Mouse (Mus musculus) heart, postnatal 0 days (tissue): ENCODE measurements around the gene Srpk1. TPM values are rescaled to one million over a fixed set of nuclear protein-coding genes. Genes with fewer than 3 reads are reported as not detected.

Experiments
- ATAC-seq: fragments of 200-750 bp; cut with Nextera tagmentation; 2 replicates; pipeline ENCODE4 v1.8.0; 2017; ENCODE audit warnings: low read depth, moderate number of reproducible peaks, moderate library complexity; ENCODE audit not compliant: insufficient read depth
- DNase-seq: peaks from one replicate; pipeline ENCODE4 v3.0.0-alpha.2; 2016; ENCODE audit warnings: low spot score
- H3K27ac ChIP-seq: fragments of 300-500 bp; sonication (generic); 2 replicates; pipeline ENCODE4 v1.5.1; 2014; ENCODE audit warnings: low read depth, mild to moderate bottlenecking
- H3K27me3 ChIP-seq: fragments of 300-500 bp; sonication (generic); 2 replicates; pipeline ENCODE4 v1.6.1; 2014; ENCODE audit warnings: low read length, mixed read lengths; ENCODE audit not compliant: control insufficient read depth, insufficient read depth
- H3K36me3 ChIP-seq: fragments of 300-500 bp; sonication (generic); replicated peaks from 2 replicates; pipeline ENCODE4 v1.6.1; 2014; ENCODE audit warnings: low read length, mixed read lengths; ENCODE audit not compliant: control insufficient read depth, insufficient read depth
- H3K4me1 ChIP-seq: fragments of 300-500 bp; sonication (generic); 2 replicates; pipeline ENCODE4 v1.6.1; 2014; ENCODE audit warnings: antibody characterized with exemption; ENCODE audit not compliant: control insufficient read depth, insufficient read depth
- H3K4me2 ChIP-seq: fragments of 300-500 bp; sonication (generic); 2 replicates; pipeline ENCODE4 v1.6.1; 2014; ENCODE audit warnings: low read depth, mild to moderate bottlenecking, low read length, moderate library complexity
- H3K4me3 ChIP-seq: fragments of 300-500 bp; sonication (generic); 2 replicates; pipeline ENCODE4 v1.5.1; 2014; ENCODE audit warnings: low read depth, low read length
- H3K9ac ChIP-seq: fragments of 300-500 bp; sonication (generic); replicated peaks from 2 replicates; pipeline ENCODE4 v1.6.1; 2014; ENCODE audit warnings: low read depth, low read length, mixed read lengths
- H3K9me3 ChIP-seq: fragments of 300-500 bp; sonication (generic); replicated peaks from 2 replicates; pipeline ENCODE4 v1.6.1; 2016; ENCODE audit warnings: low read length; ENCODE audit not compliant: control insufficient read depth
- CTCF ChIP-seq: IDR thresholded peaks from 2 replicates; pipeline ENCODE4 v1.5.1; 2016; ENCODE audit warnings: antibody characterized with exemption, control low read depth, low read depth
- EP300 ChIP-seq: IDR thresholded peaks from 2 replicates; pipeline ENCODE4 v1.6.1; 2016; ENCODE audit warnings: antibody characterized with exemption, low read depth
- WGBS: fragments of 180-500 bp; shearing (Covaris S2); extraction: QIAGEN DNeasy Blood & Tissue Kit; methylation state at CpG from one replicate; pipeline ENCODE4 v1.1.7; 2014; 5-methylcytosine and 5-hydroxymethylcytosine counted together
- microRNA-seq: library from miRNA; unstranded; fragments of <30 nt; microRNA quantifications from one replicate; pipeline ENCODE4, GENCODE M21; 2016
- polyA plus RNA-seq: library from polyadenylated mRNA; unstranded; fragments of >200 nt; fragmentation: Nextera tagmentation; extraction: Ambion mirVana; gene quantifications from 2 replicates; pipeline ENCODE4 v1.2.1, GENCODE M21; 2015
- total RNA-seq: library from RNA; depleted of rRNA; stranded (reverse); fragments of >200 nt; gene quantifications from 2 replicates; pipeline ENCODE4 v1.2.3, GENCODE M21; 2014; ENCODE audit warnings: low replicate concordance; rRNA removed

The Srpk1 gene
- total and polyA plus RNA-seq, 2 experiments from 2014 or later: 21.0 to 29.3 TPM

DNA sequence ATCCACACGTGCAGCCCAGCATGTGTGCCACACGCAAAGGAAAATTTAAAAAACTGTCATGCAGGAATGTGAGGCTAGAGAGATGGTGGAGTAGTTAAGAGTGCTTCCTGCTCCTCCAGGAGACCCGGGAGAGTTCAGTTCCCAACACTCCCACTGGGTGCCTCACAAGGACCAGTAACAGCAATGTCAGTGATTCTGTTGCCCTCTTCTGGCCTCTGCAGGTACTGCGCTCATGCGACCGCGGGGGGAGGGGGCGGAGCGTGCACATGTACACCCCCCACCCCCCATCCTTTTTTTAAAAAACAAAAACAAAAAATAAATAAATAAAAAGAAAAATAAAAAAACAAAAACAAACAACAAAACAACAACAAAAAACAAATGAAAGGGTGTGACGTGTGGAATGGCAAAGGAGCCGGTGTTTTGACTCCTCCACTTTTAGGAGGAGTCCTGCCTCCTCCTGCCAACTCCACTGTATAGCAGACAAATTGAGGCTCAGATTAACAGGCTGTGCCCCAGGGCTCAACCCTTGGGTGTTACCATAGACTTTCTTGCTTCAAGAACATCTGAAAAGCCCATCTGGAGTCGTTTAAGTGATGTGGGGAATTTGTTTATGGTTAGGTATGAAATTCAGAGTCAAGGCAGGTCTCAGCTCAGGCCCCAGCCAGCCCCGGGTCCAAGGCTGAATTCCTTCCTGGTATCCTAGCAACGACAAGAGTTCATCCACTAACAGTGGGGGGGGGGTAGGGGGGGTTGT is 69.3 kb downstream of the Srpk1 start:
- Histone ChIP-seq H3K27ac (no peak overlapping the region), H3K27me3 (no peaks in the 10 kb centered on the region), H3K9ac (no peak overlapping the region), H3K4me2 (no peak overlapping the region), H3K36me3 (no peaks in the 10 kb centered on the region), H3K9me3 (no peaks in the 10 kb centered on the region), H3K4me3 (no peak overlapping the region), H3K4me1 (no peaks in the 10 kb centered on the region)
- TF ChIP-seq EP300: no peak
- peak; percentile 93 for TF ChIP-seq CTCF
- 11% methylated on average over 14 of the region's 14 CpGs for WGBS
- peak; percentile 61 for DNase-seq
- peak; percentile 62; the same call in 1 of the 2 replicates for ATAC-seq

DNA sequence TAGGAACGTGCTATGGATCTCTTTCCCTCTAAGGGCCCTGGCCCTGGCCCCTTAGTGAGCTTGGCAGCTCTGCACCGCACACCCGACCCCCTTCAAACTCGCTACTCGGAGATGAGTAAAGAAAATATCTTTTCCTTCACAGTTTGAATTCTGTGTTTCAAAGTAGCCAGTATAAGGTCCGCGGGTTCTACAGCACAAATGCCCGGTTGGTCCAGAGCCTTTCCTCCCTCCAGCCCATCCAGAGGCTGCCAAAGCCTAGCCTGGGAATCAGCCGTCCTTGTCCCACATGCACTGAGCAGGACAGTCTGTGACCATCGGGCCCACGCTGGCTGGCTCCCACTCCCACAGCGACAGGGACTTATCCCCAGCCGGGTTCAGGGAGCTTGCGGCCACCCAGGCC is 73.4 kb downstream of the Srpk1 start, which contains the start of gene Clpsl2:
Clpsl2 (plus strand) TSS at position 301 of the 400 bp plus-strand sequence.
- WGBS: 69% methylated on average over 14 of the region's 14 CpGs
- no peak within 1 kb of the TSS for H3K27ac ChIP-seq
- no peaks in the 10 kb centered on the region for H3K9me3 ChIP-seq
- H3K4me2 ChIP-seq: no peak within 1 kb of the TSS
- H3K4me1 ChIP-seq: no peaks in the 10 kb centered on the region
- no peak within 1 kb of the TSS for H3K4me3 ChIP-seq
- H3K9ac ChIP-seq: no peak within 1 kb of the TSS
- ATAC-seq: no peak
- TF ChIP-seq CTCF (no peak), EP300 (no peak)
- DNase-seq: no peak
- no peaks in the 10 kb centered on the region for H3K36me3 ChIP-seq
- H3K27me3 ChIP-seq: no peaks in the 10 kb centered on the region

DNA sequence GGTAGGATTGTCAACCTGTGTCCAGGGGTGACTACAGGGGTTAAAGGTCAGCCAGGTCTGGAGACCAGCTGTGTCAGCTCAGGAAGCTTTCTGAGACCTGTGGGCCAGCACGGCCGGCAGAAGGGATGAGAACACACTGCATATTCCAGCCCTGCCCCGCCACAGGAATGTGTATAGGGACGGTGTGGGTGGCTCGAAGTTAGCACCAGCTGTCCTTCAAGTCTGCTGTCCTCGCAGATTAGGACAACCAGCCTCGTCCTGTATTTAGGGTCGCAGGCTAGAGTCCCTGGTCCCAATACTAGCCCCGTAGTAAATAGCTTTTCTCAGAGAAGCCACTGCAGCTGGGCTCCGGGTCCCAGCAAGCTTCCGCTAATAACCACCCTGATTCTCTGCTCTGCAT is 74.0 kb downstream of the Srpk1 start:
- no peak overlapping the region for H3K27ac ChIP-seq
- no peak for DNase-seq
- H3K4me1 ChIP-seq: no peaks in the 10 kb centered on the region
- no peaks in the 10 kb centered on the region for H3K9me3 ChIP-seq
- H3K4me2 ChIP-seq: no peak overlapping the region
- TF ChIP-seq EP300 (no peak), CTCF (no peak)
- no peak for ATAC-seq
- no peaks in the 10 kb centered on the region for H3K36me3 ChIP-seq
- WGBS: 60% methylated on average over 11 of the region's 11 CpGs
- no peaks in the 10 kb centered on the region for H3K27me3 ChIP-seq
- no peak overlapping the region for H3K4me3 ChIP-seq
- no peak overlapping the region for H3K9ac ChIP-seq

DNA sequence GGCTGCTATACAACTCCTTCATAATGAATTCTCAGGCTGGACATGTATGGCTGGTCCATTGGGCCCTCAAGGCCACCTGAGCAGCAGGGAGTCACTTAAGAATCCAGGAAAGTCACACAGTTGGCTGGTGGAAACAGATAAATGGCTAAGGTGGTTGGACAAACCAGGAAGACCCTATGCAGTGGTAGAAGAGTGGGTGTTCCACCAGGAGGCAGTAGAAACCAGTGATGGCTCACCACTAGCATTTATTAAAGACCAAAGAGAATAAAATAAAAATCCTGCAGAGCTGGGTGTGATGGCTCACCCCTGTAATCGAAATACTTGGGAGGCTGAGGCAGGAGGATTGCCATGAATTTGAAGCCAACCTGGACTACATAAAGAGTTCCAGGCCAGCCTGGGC is 75.6 kb downstream of the Srpk1 start:
- Histone ChIP-seq H3K4me3 (no peak overlapping the region), H3K9ac (no peak overlapping the region), H3K27ac (no peak overlapping the region), H3K27me3 (no peaks in the 10 kb centered on the region), H3K36me3 (no peaks in the 10 kb centered on the region), H3K4me2 (no peak overlapping the region), H3K4me1 (no peaks in the 10 kb centered on the region), H3K9me3 (no peaks in the 10 kb centered on the region)
- ATAC-seq: no peak
- 52% methylated on average over 1 of the region's 1 CpGs for WGBS
- TF ChIP-seq CTCF (no peak), EP300 (no peak)
- DNase-seq: no peak

DNA sequence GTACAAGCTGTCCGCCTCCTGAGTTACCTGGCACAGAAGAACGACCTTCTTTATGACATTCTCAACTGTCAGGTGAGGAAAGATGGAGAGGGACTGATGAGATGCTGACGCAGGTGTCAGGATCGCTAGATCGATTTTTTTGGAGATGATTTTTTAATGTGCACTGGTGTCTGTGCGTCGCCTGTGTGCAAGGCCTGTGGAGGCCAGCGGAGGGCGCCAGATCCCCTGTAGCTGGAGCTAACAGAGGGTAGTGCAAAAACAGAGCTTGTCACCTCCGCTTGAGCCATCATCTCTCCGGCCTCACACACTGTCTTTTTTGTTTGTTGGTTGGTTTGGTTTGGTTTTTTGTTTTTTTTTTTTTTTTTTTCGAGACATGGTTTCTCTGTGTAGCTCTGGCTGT is 84.6 kb downstream of the Srpk1 start:
- WGBS: 51% methylated on average over 12 of the region's 12 CpGs
- no peak for TF ChIP-seq CTCF
- no peak for TF ChIP-seq EP300
- no peak for ATAC-seq

More for the DNA sequence above, 84.6 kb downstream of the Srpk1 start:
- H3K4me2 ChIP-seq: no peak overlapping the region
- H3K4me1 ChIP-seq: no peaks in the 10 kb centered on the region
- no peaks in the 10 kb centered on the region for H3K27me3 ChIP-seq
- DNase-seq: no peak
- H3K36me3 ChIP-seq: no peaks in the 10 kb centered on the region
- 0 out of 2 replicates have a peak, but pooled peaks cover 6% of the 10 kb centered on the region for H3K9me3 ChIP-seq
- H3K9ac ChIP-seq: no peak overlapping the region
- no peak overlapping the region for H3K4me3 ChIP-seq
- no peak overlapping the region for H3K27ac ChIP-seq

Small RNAs within 50 kb of the gene (microRNA-seq; reads per million reads assigned to microRNA genes)
- not detected for gene Mir6969

Other genes with a start within 250 kb of the Srpk1 start
- 19.4 and 37.3 TPM in 2 replicates for gene Fkbp5, start 105.2 kb downstream of the Srpk1 start, total RNA-seq
- 7.6 and 8.3 TPM in 2 replicates for gene Fkbp5, start 105.2 kb downstream of the Srpk1 start, polyA plus RNA-seq
- not detected in 2 replicates for gene Armc12, start 91.9 kb downstream of the Srpk1 start, total RNA-seq
- gene Armc12, start 91.9 kb downstream of the Srpk1 start, polyA plus RNA-seq: not detected in 2 replicates
- gene Clpsl2, start 73.3 kb downstream of the Srpk1 start, total RNA-seq: not detected in 2 replicates
- not detected in 2 replicates for gene Clpsl2, start 73.3 kb downstream of the Srpk1 start, polyA plus RNA-seq
- gene Clps, start 61.9 kb downstream of the Srpk1 start, total RNA-seq: not detected in 2 replicates
- gene Clps, start 61.9 kb downstream of the Srpk1 start, polyA plus RNA-seq: not detected in 2 replicates
- not detected in 2 replicates for gene Lhfpl5, start 47.1 kb downstream of the Srpk1 start, total RNA-seq
- gene Lhfpl5, start 47.1 kb downstream of the Srpk1 start, polyA plus RNA-seq: 0.07 and 0.10 TPM in 2 replicates
- not detected in 2 replicates for gene Slc26a8, start 67.5 kb upstream of the Srpk1 start, total RNA-seq
- gene Slc26a8, start 67.5 kb upstream of the Srpk1 start, polyA plus RNA-seq: 0.29 and 0.36 TPM in 2 replicates
- gene Mapk14, start 68.6 kb upstream of the Srpk1 start, total RNA-seq: 29.5 and 47.7 TPM in 2 replicates
- gene Mapk14, start 68.6 kb upstream of the Srpk1 start, polyA plus RNA-seq: 17.8 and 19.4 TPM in 2 replicates
- gene AC170998.1, start 103.4 kb upstream of the Srpk1 start, total RNA-seq: not detected in 2 replicates
- gene AC170998.1, start 103.4 kb upstream of the Srpk1 start, polyA plus RNA-seq: 1.00 and 1.2 TPM in 2 replicates
- gene Mapk13, start 146.6 kb upstream of the Srpk1 start, total RNA-seq: 0.65 and 3.8 TPM in 2 replicates
- gene Mapk13, start 146.6 kb upstream of the Srpk1 start, polyA plus RNA-seq: 0.78 and 1.1 TPM in 2 replicates
- 4.6 and 27.8 TPM in 2 replicates for gene Brpf3, start 178.4 kb upstream of the Srpk1 start, total RNA-seq
- gene Brpf3, start 178.4 kb upstream of the Srpk1 start, polyA plus RNA-seq: 2.7 and 3.4 TPM in 2 replicates
- gene Pnpla1, start 235.7 kb upstream of the Srpk1 start, total RNA-seq: not detected in 2 replicates
- gene Pnpla1, start 235.7 kb upstream of the Srpk1 start, polyA plus RNA-seq: 0.03 and 0.04 TPM in 2 replicates